Comparison of ENCODE assay signal across 15 mouse cellular contexts in the genomic region with DNA sequence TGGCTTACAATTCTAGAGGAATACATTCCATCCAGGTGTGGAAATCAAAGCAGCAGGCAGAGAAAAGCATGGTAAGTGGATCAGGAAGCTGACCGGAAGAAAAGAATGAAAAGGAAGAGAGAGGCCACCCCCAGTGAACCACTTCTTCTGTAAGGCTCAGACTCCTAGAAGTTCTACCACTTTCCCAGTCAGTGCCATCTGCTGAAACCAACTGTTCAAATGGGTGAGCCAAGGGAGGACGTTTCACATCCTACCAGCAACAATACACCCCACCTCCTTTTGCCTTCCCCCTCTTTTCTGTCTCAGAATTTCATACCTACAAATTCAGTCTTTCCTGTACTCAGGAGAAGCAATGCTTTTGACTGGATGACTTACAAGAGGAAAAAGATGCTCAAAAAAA.
"Had no signal": no experiment of that assay in that cellular context is flagged by ENCODE, and none has a peak within 500 bp of the region (broad histone marks: within the 10 kb centered on the region; RNA-seq: fewer than 3 reads in every experiment).

No protein-coding gene starts in this region.

- H3K27ac ChIP-seq: kidney, embryonic 15.5 days; limb, embryonic 10.5 days; midbrain, embryonic 10.5 days; neural tube, embryonic 15.5 days; stomach, embryonic 15.5 days had no signal

- DNase-seq: kidney, adult 2 months; kidney, postnatal 14 days; lung, embryonic 14.5 days; lung, postnatal 10 days; lung, postnatal 4 days; midbrain, embryonic 14.5 days; thymus, postnatal 36 days had no signal

- H3K4me2 ChIP-seq: kidney, embryonic 15.5 days; liver, embryonic 11.5 days; lung, embryonic 14.5 days; neural tube, embryonic 15.5 days; stomach, embryonic 15.5 days had no signal

- ATAC-seq: intestine, embryonic 16.5 days had no signal

- H3K36me3 ChIP-seq: kidney, embryonic 15.5 days; limb, embryonic 10.5 days; midbrain, embryonic 10.5 days; neural tube, embryonic 15.5 days; stomach, embryonic 15.5 days had no signal

- H3K9ac ChIP-seq: kidney, embryonic 15.5 days; lung, embryonic 14.5 days; neural tube, embryonic 15.5 days; stomach, embryonic 15.5 days had no signal

- H3K9me3 ChIP-seq: kidney, embryonic 15.5 days; limb, embryonic 10.5 days; midbrain, embryonic 10.5 days; neural tube, embryonic 15.5 days; stomach, embryonic 15.5 days had no signal

- H3K27me3 ChIP-seq: kidney, embryonic 15.5 days; neural tube, embryonic 15.5 days; stomach, embryonic 15.5 days had no signal

- H3K4me1 ChIP-seq: kidney, embryonic 15.5 days; limb, embryonic 10.5 days; midbrain, embryonic 10.5 days; neural tube, embryonic 15.5 days; stomach, embryonic 15.5 days had no signal

- H3K4me3 ChIP-seq: kidney, embryonic 15.5 days; limb, embryonic 10.5 days; midbrain, embryonic 10.5 days; myocyte; neural tube, embryonic 15.5 days; stomach, embryonic 15.5 days had no signal
